Mouse (Mus musculus): ENCODE measurements around the gene Gm136.

Gm136 gene

GRCm38 (mm10) chr4:34708127-34708526 is 47.9 kb downstream of the Gm136 start:
- no peak for DNase-seq

- no peak for DNase-seq
Measured at GRCm38 (mm10) chr4:34707248-34707647, 48.8 kb downstream of the Gm136 start.

- DNase-seq: no peak
Measured at GRCm38 (mm10) chr4:34703029-34703428, 53.0 kb downstream of the Gm136 start.

- no peak for DNase-seq
Measured at GRCm38 (mm10) chr4:34702231-34702630, 53.8 kb downstream of the Gm136 start.

GRCm38 (mm10) chr4:34701528-34701927 is 54.5 kb downstream of the Gm136 start:
- DNase-seq: peak; percentile 45

Measured in kidney, postnatal 14 days (tissue).